Mouse (Mus musculus) midbrain, embryonic 11.5 days (tissue): ENCODE results near the gene Uckl1. TPM values are rescaled to one million over a fixed set of nuclear protein-coding genes. Genes with fewer than 3 reads are reported as not detected.

ENCODE experiments used
- ATAC-seq: fragments of 200-750 bp; cut with Nextera tagmentation; 2 replicates; pipeline ENCODE4 v1.8.0; 2017; ENCODE audit warnings: moderate TSS enrichment, moderate library complexity; ENCODE audit not compliant: low FRiP score
- DNase-seq: peaks from one replicate; pipeline ENCODE4 v3.0.0; 2015; ENCODE audit warnings: low spot score; ENCODE audit errors: missing footprints
- H3K27ac ChIP-seq: fragments of 300-500 bp; sonication (generic); 2 replicates; pipeline ENCODE4 v1.5.1; 2014; ENCODE audit warnings: low read depth, low read length
- H3K27me3 ChIP-seq: fragments of 300-500 bp; sonication (generic); 2 replicates; pipeline ENCODE4 v1.6.1; 2014; ENCODE audit warnings: mild to moderate bottlenecking, low read length, moderate library complexity, mixed read lengths; ENCODE audit not compliant: control insufficient read depth, insufficient read depth
- H3K36me3 ChIP-seq: fragments of 300-500 bp; sonication (generic); 2 replicates; pipeline ENCODE4 v1.6.1; 2014; ENCODE audit warnings: mild to moderate bottlenecking, low read length, moderate library complexity, mixed read lengths; ENCODE audit not compliant: control insufficient read depth, insufficient read depth
- H3K4me1 ChIP-seq: fragments of 300-500 bp; sonication (generic); 2 replicates; pipeline ENCODE4 v1.6.1; 2014; ENCODE audit warnings: low read length; ENCODE audit not compliant: control insufficient read depth, insufficient read depth
- H3K4me2 ChIP-seq: fragments of 300-500 bp; sonication (generic); 2 replicates; pipeline ENCODE4 v1.6.1; 2014; ENCODE audit warnings: mild to moderate bottlenecking, moderate library complexity
- H3K4me3 ChIP-seq: fragments of 300-500 bp; sonication (generic); 2 replicates; pipeline ENCODE4 v1.5.1; 2014; ENCODE audit warnings: low read depth, low read length
- H3K9ac ChIP-seq: fragments of 300-500 bp; sonication (generic); 2 replicates; pipeline ENCODE4 v1.6.1; 2014; ENCODE audit warnings: low read length
- H3K9me3 ChIP-seq: fragments of 300-500 bp; sonication (generic); 2 replicates; pipeline ENCODE4 v1.6.1; 2016; ENCODE audit warnings: low read length; ENCODE audit not compliant: control insufficient read depth
- WGBS: fragments of 180-500 bp; shearing (Covaris S2); extraction: QIAGEN DNeasy Blood & Tissue Kit; methylation state at CpG from one replicate; pipeline ENCODE4 v1.1.7; 2014; 5-methylcytosine and 5-hydroxymethylcytosine counted together
- polyA plus RNA-seq: library from polyadenylated mRNA; unstranded; fragments of >200 nt; fragmentation: Nextera tagmentation; extraction: Ambion mirVana; gene quantifications from 2 replicates; pipeline ENCODE4 v1.2.1, GENCODE M21; 2014

Gene Uckl1
- polyA plus RNA-seq, 1 experiment from 2014 or later: 46.4 TPM

DNA sequence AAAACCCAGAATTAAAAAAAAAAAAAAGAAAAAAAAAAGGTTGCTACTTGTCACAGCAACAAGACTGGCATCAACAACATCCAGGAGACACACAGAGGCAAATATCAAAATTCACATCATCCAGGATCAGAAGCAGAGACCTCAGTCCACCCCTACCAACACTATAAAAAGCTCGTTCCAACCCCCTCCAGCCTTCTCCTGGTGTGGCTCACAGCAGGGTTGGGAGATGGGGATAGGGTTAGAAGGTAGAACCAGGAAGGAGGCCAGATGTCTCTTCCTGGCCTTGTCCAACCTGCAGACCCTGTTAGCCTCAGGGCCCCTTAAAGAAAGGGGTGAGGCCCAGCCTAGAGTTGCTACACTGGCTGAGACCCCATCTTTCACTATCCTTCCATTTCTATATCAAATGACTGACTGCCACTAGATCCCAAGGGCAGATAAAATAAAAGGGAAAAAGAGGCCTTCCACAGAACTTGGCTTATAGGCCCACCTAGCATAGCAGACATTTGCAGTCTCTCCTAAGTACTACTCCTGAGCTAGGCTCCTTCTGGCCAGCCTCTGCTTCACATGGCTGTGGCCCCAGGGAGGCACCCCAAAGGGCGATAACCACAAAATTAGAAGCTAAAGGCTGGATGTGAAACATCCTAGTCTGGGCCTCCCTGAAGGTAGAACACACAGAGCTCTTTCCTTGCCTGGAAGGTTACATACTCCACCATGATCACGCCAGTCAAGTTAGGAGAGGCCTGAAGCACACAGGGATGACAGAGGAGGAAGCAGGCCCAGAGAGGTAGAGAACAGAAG is 1.0 kb downstream of the Uckl1 start:
- no peaks in the 10 kb centered on the region for H3K27me3 ChIP-seq
- H3K4me2 ChIP-seq: no peak overlapping the region
- H3K4me1 ChIP-seq: peaks cover 6% of the 10 kb centered on the region
- no peak overlapping the region for H3K4me3 ChIP-seq
- H3K9me3 ChIP-seq: no peaks in the 10 kb centered on the region
- peaks cover 25% of the 10 kb centered on the region for H3K36me3 ChIP-seq
- peak; percentile 21 for DNase-seq
- ATAC-seq: no peak
- no peak overlapping the region for H3K9ac ChIP-seq
- WGBS: 87% methylated on average over 3 of the region's 3 CpGs
- H3K27ac ChIP-seq: no peak overlapping the region

DNA sequence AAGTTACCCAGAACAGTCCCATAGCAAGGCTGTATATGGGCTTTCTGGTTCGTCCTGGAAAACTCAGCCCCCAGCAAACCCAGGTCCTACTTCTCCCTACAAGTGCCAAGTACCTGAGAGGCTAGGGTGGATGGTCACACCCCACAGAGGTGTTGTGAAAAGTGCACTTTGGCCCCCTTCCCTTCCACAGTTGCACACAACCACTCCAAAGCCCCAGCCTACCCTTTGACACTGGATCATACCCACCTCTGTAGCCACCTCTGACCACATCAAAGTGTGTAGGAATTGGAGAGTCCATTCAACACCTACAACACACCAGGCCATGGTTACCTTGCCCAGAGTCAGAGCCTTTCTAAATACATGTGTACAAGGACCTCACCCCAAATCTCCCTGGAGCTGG is 1.8 kb downstream of the Uckl1 start:
- Histone ChIP-seq H3K27ac (no peak overlapping the region), H3K27me3 (no peaks in the 10 kb centered on the region), H3K4me2 (no peak overlapping the region), H3K4me3 (no peak overlapping the region), H3K4me1 (peaks cover 6% of the 10 kb centered on the region), H3K9me3 (no peaks in the 10 kb centered on the region), H3K9ac (no peak overlapping the region), H3K36me3 (peaks cover 20% of the 10 kb centered on the region)
- no peak for ATAC-seq
- DNase-seq: no peak
- WGBS: 86% methylated on average over 1 of the region's 1 CpGs

DNA sequence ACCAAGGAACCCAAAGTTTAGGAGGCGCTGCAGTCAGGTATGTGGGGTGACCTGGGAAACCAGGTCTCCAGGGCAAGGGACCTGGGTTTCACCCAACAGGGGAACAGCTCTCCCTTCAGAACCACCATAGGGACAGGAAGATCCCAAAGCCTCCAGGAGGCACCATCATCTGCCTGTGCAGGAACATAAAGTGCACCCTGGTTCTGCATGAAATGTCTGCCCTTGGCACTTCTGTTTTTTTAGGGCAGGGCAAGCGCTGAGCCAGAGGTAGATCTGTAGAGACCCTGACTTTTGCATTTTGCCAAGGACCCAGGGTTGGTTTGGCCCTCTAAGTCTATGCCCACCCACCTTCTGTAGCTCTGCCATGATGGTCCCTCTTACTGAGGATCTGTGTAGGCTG is 2.3 kb downstream of the Uckl1 start:
- Histone ChIP-seq H3K9me3 (no peaks in the 10 kb centered on the region), H3K27me3 (no peaks in the 10 kb centered on the region), H3K27ac (no peak overlapping the region), H3K4me2 (peak overlapping the region; percentile 95), H3K9ac (no peak overlapping the region), H3K4me1 (peaks cover 6% of the 10 kb centered on the region), H3K36me3 (peaks cover 17% of the 10 kb centered on the region), H3K4me3 (peak overlapping the region; percentile 79; the same call in 1 of the 2 replicates)
- ATAC-seq: no peak
- DNase-seq: no peak
- WGBS: 63% methylated on average over 2 of the region's 2 CpGs

DNA sequence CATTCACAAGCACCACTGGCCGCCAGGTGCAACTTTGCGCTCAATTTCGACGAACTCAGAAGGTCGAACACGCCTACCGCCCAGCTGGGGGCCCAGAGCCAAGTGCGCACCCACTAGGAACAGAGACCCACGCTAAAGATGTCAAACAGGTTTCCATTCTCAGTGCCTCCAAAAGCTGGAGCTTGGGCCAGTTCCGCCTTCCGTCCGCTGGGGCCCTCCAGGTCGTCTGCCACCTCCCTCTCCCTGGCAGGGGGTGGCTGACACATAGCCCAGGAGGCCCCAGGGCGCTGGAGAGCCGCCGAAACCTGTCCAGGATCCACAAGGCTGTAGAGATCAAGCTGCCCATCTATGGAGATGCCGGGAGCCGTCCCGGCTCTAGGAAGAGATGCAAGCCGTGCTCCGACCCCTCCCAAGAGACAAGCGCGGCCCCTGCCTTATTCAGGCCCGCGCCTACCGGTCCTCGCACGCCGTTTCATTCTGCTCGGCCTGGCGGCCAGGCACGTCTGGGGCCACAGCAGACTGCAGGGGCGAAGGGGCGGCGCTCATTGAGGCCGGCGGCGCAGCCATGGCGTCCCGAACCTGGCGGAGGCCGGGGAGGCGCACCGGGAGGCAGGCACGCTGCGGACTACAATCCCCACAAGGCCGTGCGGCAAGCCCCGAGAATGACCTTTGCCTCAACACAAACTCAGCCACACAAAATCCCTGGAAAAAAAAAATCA is 3.1 kb downstream of the Uckl1 start:
- H3K27me3 ChIP-seq: no peaks in the 10 kb centered on the region
- peak; percentile 87 for ATAC-seq
- H3K27ac ChIP-seq: peak overlapping the region; percentile 85
- peaks cover 10% of the 10 kb centered on the region for H3K36me3 ChIP-seq
- no peaks in the 10 kb centered on the region for H3K9me3 ChIP-seq
- DNase-seq: peak; percentile 98
- peak overlapping the region; percentile 95 for H3K4me2 ChIP-seq
- peak overlapping the region; percentile 90 for H3K9ac ChIP-seq
- peaks cover 6% of the 10 kb centered on the region for H3K4me1 ChIP-seq
- peak overlapping the region; percentile 79 for H3K4me3 ChIP-seq
- under 1% methylated on average over 49 of the region's 49 CpGs for WGBS

DNA sequence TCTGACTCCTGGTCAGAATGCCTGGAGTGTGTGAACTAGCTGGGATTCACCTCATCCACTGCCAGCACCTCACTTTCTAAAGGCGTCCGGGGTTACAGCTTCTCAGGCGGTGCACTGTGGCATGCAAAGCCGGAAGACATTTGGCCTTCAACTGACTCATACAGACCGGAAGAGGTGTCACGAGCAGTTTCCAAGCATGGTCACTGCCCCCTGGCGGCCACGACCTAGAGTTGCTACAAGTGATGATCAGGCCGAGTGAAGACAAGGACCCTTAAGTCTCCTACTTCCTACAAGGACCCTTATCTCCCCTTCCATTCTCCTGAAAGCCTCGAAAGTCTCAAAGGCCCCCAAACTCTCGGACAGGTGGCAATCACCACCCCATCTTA is 3.7 kb downstream of the Uckl1 start:
- Histone ChIP-seq H3K27me3 (no peaks in the 10 kb centered on the region), H3K9me3 (no peaks in the 10 kb centered on the region), H3K9ac (peak overlapping the region; percentile 90), H3K4me2 (peak overlapping the region; percentile 95), H3K27ac (peak overlapping the region; percentile 85), H3K4me1 (peaks cover 6% of the 10 kb centered on the region), H3K4me3 (peak overlapping the region; percentile 79), H3K36me3 (peaks cover 9% of the 10 kb centered on the region)
- under 1% methylated on average over 11 of the region's 11 CpGs for WGBS
- peak; percentile 96 for DNase-seq
- peak; percentile 78 for ATAC-seq

DNA sequence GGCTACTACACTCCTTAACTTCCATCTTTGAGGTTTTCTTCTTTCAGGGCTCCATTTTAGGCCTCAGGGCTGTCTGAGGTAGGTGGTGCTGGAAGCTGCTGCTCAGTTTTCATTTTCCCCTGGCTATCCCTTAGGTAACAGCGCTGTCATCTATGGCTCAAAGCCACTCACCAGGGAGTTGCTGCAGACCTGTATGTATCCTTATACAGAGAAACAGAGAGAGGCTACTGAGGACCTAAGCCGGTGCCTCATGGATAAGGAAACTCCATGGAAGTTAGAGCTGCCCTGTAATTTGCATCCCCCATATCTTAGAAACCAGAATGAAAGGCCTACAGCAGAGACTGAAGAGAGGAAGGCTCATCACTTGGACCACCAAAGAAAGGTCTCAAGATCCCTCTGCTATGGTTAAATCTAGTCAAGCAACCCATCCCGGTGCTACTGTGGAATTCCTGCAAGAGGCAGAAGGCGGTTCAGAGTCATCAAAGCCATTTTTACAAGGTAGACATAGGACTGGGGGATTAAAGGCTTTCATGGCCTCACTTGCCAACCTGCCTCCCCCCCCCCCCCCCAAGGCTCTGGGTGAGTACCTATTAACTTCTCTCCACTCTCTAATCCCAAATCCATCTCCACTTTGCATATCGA is 4.4 kb downstream of the Uckl1 start:
- peak overlapping the region; percentile 90 for H3K9ac ChIP-seq
- H3K9me3 ChIP-seq: no peaks in the 10 kb centered on the region
- no peak overlapping the region for H3K27ac ChIP-seq
- peaks cover 4% of the 10 kb centered on the region for H3K36me3 ChIP-seq
- H3K27me3 ChIP-seq: no peaks in the 10 kb centered on the region
- peaks cover 6% of the 10 kb centered on the region for H3K4me1 ChIP-seq
- peak overlapping the region; percentile 95 for H3K4me2 ChIP-seq
- ATAC-seq (no peak), DNase-seq (no peak)
- WGBS: 82% methylated on average over 5 of the region's 5 CpGs
- peak overlapping the region; percentile 79 for H3K4me3 ChIP-seq

DNA sequence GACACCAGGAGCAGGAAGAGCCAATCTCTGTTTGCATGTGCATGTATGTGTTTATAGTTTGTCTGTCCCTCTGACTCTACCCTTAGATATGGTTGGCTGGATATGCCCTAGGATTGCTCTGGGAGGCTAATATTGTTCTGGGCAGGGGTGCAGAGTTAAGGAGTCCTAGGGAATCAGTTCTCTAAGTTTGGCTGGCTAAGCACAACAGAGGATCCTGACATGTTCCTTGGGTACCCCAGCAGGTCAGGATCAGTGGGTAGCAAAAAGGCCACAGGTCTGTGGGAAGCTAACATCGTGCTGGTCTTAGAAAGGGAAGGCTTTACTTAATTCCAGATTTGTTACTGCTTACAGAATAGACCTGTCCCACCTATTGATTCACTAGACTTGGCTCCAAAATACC is 5.0 kb downstream of the Uckl1 start:
- Histone ChIP-seq H3K36me3 (peaks cover 3% of the 10 kb centered on the region), H3K4me2 (no peak overlapping the region), H3K27ac (no peak overlapping the region), H3K4me1 (peaks cover 6% of the 10 kb centered on the region), H3K4me3 (no peak overlapping the region), H3K9me3 (no peaks in the 10 kb centered on the region), H3K9ac (no peak overlapping the region), H3K27me3 (no peaks in the 10 kb centered on the region)
- 96% methylated on average over 1 of the region's 1 CpGs for WGBS
- ATAC-seq: no peak
- DNase-seq: no peak

DNA sequence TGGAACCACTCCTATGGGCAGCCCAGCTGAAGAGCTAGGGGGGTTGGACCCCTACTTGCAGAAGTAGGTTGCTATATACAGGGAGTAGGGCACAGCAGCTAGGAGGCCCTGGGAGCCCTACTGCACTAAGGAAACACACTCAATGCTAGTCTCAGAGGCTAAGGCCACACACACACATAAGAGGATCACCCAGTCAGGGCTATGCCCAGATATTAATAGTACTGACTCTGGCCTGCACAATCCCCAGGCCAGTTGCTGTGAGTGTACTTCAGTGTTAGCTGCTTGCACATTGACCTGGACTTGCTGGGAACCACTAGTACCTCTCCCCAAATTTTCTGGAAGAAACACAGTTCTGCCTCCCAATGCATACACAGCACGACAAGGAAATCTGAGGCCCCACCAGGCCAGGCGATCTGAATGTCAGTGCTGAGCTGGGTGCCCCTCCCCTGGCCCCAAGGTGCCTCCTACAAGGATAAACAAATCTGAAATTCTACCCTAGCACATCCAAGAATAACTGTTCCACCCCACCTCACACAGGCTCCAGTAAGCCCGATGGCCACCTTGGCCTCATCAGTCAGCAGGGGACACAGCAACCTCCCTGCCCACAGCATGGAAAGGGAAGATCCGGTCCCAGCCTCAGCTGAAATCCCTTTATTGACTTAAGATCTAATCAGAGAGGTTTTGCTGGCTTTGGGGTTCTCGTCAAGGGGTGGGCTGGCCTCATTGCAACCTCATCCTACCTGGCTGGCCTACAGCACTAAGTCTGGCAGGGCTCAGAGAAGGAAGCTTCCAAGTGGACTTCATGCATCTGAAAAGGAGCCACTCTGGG is 5.7 kb downstream of the Uckl1 start:
- Histone ChIP-seq H3K9ac (no peak overlapping the region), H3K4me3 (no peak overlapping the region), H3K9me3 (no peaks in the 10 kb centered on the region), H3K36me3 (no peaks in the 10 kb centered on the region), H3K27ac (no peak overlapping the region), H3K27me3 (no peaks in the 10 kb centered on the region), H3K4me2 (no peak overlapping the region), H3K4me1 (peaks cover 6% of the 10 kb centered on the region)
- 82% methylated on average over 5 of the region's 5 CpGs for WGBS
- DNase-seq (no peak), ATAC-seq (no peak)
